Comparison of ENCODE assay signal across 8 mouse cellular contexts in the genomic region with DNA sequence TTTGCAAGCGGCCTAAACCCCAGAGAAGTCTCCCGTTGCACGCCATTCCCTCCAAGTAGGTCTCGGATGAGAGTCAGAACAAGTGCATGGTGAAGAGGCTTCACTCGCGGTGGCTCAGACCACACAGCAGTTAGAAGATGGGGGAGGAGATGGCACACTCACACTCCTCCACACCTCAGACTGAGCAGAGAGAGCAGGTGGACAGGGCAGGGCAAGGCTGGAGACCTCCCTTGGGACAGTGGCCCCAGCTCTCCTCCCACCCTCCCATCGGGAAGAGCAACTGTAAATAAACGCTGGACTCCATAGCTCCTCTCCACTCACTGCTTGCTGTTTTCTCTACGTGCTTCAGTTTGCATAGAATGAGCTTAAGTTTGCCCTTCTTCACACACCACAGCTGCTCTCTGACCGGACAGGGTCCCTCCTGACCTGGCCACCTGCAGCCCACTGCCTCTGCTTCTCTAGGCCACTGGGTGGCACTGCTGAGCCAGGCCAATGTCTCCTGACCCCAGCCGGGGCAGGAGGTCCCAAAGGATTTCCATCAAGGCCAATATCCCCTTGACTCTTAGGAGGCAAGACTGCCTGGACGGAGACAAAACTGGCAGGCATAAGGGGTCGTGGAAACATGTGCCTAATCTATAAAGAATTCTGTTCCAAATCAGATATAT. TPM values are rescaled to one million over a fixed set of nuclear protein-coding genes. Genes with fewer than 3 reads are reported as not detected.
DNase-seq lines count a peak whose midpoint lies in the region; ATAC-seq lines count a peak whose summit lies in the region.

No protein-coding gene starts in this region.

- DNase-seq in frontal cortex, postnatal 25 days (ENCODE audit: low spot score in 2 of 2) = peak; percentile 27 to 29
- peak; percentile 38 for DNase-seq in T-cell, adult 2 months (ENCODE audit: low spot score)
- peak; percentile 79 to 85 for DNase-seq in heart, postnatal 14 days
- peak; percentile 78 to 84 for DNase-seq in kidney, postnatal 4 days
- DNase-seq in mesoderm, embryonic 11.5 days (ENCODE audit: low read depth, low spot score) = peak; percentile 80
- peak; percentile 73 for DNase-seq in splenic B cell, adult 2 months (ENCODE audit: low read depth, low spot score)

- no peaks in the 10 kb centered on the region for H3K27me3 ChIP-seq in splenic B cell, adult 2 months (ENCODE audit: control insufficient read depth, insufficient read depth, low read length, poor library complexity, severe bottlenecking)

- intact Hi-C loops in heart, postnatal 14 days (cut with DNase I) = loop anchor here (1.0 to 5.0 kb wide), 4 partner anchors 36 to 116 kb away; a partner anchor contains a TSS

- no peak for ATAC-seq in frontal cortex, adult (ENCODE audit: low TSS enrichment)
- peak; percentile 64 for ATAC-seq in common myeloid progenitor, adult 5-6 weeks (replicated peaks; ENCODE audit: low read depth, poor library complexity, severe bottlenecking)

- peaks cover 1% of the 10 kb centered on the region; the same call in 1 of the 2 replicates for H3K36me3 ChIP-seq in splenic B cell, adult 2 months (ENCODE audit: control insufficient read depth, insufficient read depth, low read length, poor library complexity, severe bottlenecking)

RNA-seq across cellular contexts. Expression of a gene that starts 34.6 kb away (rescaled TPM):
- 42.5 and 60.0 TPM in 2 replicates for total RNA-seq in common myeloid progenitor, adult 5-6 weeks (2017)
- total RNA-seq in heart, postnatal 14 days (2021) = 10 to 100 TPM; 18.4 to 19.3 TPM

Comparison
In these comparisons a context has a peak if more than half of its experiments do, and no peak if none do; other contexts are left out.
1. DNase-seq: peak in every context shown above with its lines; median percentile 82 in heart, postnatal 14 days; 81 in kidney, postnatal 4 days; 80 in mesoderm, embryonic 11.5 days; 73 in splenic B cell, adult 2 months; 38 in T-cell, adult 2 months; 28 in frontal cortex, postnatal 25 days.